ENCODE assay signal across 11 mouse cellular contexts in the genomic region with DNA sequence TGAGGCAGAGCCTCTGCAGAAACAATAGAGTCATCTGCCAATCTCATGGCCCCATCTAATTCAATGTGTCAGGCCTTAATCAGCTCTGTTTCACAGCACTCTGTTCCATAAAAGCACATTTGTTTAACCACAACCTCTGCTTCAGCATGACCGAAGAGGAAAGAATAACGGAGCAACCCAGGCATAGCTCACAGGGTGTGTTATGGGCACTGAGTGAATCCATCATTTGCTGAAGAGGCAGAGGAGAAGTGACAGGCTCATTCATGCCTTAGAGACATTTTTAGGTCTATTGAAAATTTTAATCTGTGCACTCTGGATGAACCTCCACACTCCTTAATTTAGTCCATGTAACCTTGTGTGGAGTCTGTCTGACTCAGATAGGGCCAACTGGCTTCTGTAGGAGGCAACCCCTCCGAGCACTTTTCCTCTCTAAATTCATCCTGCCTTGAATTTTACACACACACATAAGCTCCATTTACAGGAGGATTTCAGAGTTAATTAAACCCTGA.
DNase-seq lines count a peak whose midpoint lies in the region; ATAC-seq lines count a peak whose summit lies in the region.
"Had no signal": no experiment of that assay in that cellular context is flagged by ENCODE, and none has a peak within 500 bp of the region (broad histone marks: within the 10 kb centered on the region; RNA-seq: fewer than 3 reads in every experiment).

No protein-coding gene starts in this region.

- no peak overlapping the region for H3K9ac ChIP-seq in forebrain, embryonic 12.5 days
- H3K9ac ChIP-seq: limb, embryonic 15.5 days had no signal

- no peak overlapping the region for H3K27ac ChIP-seq in forebrain, embryonic 12.5 days
- H3K27ac ChIP-seq: heart, adult 2 months; limb, embryonic 15.5 days had no signal

- H3K9me3 ChIP-seq in forebrain, embryonic 12.5 days: no peaks in the 10 kb centered on the region
- H3K9me3 ChIP-seq: limb, embryonic 15.5 days had no signal

- peak; percentile 83 for ATAC-seq in forebrain, embryonic 12.5 days (ENCODE audit: low FRiP score)

- intact Hi-C loops in left cerebral cortex, postnatal 4 days (cut with DNase I): no loop called here
- intact Hi-C loops in left cerebral cortex, postnatal 14 days (cut with DNase I): no loop called here

- peaks cover 5% of the 10 kb centered on the region for H3K4me1 ChIP-seq in forebrain, embryonic 12.5 days
- H3K4me1 ChIP-seq: limb, embryonic 15.5 days had no signal

- H3K36me3 ChIP-seq in forebrain, embryonic 12.5 days (replicated peaks): no peaks in the 10 kb centered on the region
- H3K36me3 ChIP-seq: limb, embryonic 15.5 days had no signal

- peak; percentile 10 for DNase-seq in left cerebral cortex, postnatal 4 days
- DNase-seq in left cerebral cortex, postnatal 14 days (ENCODE audit: low spot score in 2 of 2): no peak
- peak; percentile 31 for DNase-seq in mesoderm, embryonic 11.5 days (ENCODE audit: low read depth, low spot score)
- DNase-seq in retina, postnatal 7 days (ENCODE audit: low read depth, low spot score): peak; percentile 27
- DNase-seq in right cerebral cortex, postnatal 4 days: no peak
- no peak for DNase-seq in heart, postnatal 4 days
- DNase-seq: cerebellum, postnatal 36 days; heart, adult 2 months had no signal

- 0 out of 2 replicates have a peak, but pooled peaks cover 3% of the 10 kb centered on the region for H3K27me3 ChIP-seq in forebrain, embryonic 12.5 days
- H3K27me3 ChIP-seq: CH12.LX; limb, embryonic 15.5 days had no signal

- WGBS in forebrain, embryonic 12.5 days: 5% methylated on average over 3 of the region's 3 CpGs

- no peak overlapping the region for H3K4me3 ChIP-seq in forebrain, embryonic 12.5 days (replicated peaks)
- H3K4me3 ChIP-seq: heart, adult 2 months; limb, embryonic 15.5 days had no signal

- H3K4me2 ChIP-seq in forebrain, embryonic 12.5 days: no peak overlapping the region
- H3K4me2 ChIP-seq: limb, embryonic 15.5 days had no signal

Comparison
In these comparisons a context has a peak if more than half of its experiments do, and no peak if none do; other contexts are left out.
1. DNase-seq: peak in left cerebral cortex, postnatal 4 days (single experiment), mesoderm, embryonic 11.5 days (single experiment) and retina, postnatal 7 days (single experiment); none in left cerebral cortex, postnatal 14 days (0 of 2), right cerebral cortex, postnatal 4 days (single experiment) and heart, postnatal 4 days (single experiment).